Mouse (Mus musculus): ENCODE results near the gene Carmil2. TPM values are rescaled to one million over a fixed set of nuclear protein-coding genes. Genes with fewer than 3 reads are reported as not detected.

The Carmil2 gene
- polyA plus RNA-seq, 1 experiment from 2014 or later: 0.77 TPM

GRCm38 (mm10) chr8:105725726-105726125 is 39.7 kb downstream of the Carmil2 start:
- no peaks in the 10 kb centered on the region for H3K27me3 ChIP-seq (replicated peaks; ENCODE audit: control insufficient read depth, insufficient read depth, low read length)
- 70% methylated on average over 5 of the region's 5 CpGs for WGBS

GRCm38 (mm10) chr8:105727397-105728124 is 41.5 kb downstream of the Carmil2 start:
- Histone ChIP-seq H3K36me3 (ENCODE audit: control insufficient read depth, insufficient read depth) (no peaks in the 10 kb centered on the region), H3K27me3 (replicated peaks; ENCODE audit: control insufficient read depth, insufficient read depth, low read length) (no peaks in the 10 kb centered on the region), H3K9ac (ENCODE audit: low read depth, low read length) (no peak overlapping the region), H3K27ac (ENCODE audit: low read depth, low read length) (no peak overlapping the region; the same call in 1 of the 2 replicates), H3K4me1 (replicated peaks; ENCODE audit: control insufficient read depth, insufficient read depth, low read length) (no peaks in the 10 kb centered on the region), H3K4me2 (replicated peaks; ENCODE audit: low read depth) (no peak overlapping the region), H3K4me3 (ENCODE audit: low read depth, low read length) (no peak overlapping the region), H3K9me3 (ENCODE audit: control insufficient read depth) (no peaks in the 10 kb centered on the region)
- TF ChIP-seq CTCF (IDR thresholded peaks at IDR 0.05; ENCODE audit: low read depth): no peak
- WGBS: 81% methylated on average over 18 of the region's 18 CpGs
- ATAC-seq: no peak

More at GRCm38 (mm10) chr8:105725726-105726125, 39.7 kb downstream of the Carmil2 start:
- H3K4me3 ChIP-seq (ENCODE audit: low read depth, low read length): no peak overlapping the region
- no peaks in the 10 kb centered on the region for H3K4me1 ChIP-seq (replicated peaks; ENCODE audit: control insufficient read depth, insufficient read depth, low read length)
- no peak for ATAC-seq
- H3K27ac ChIP-seq (ENCODE audit: low read depth, low read length): no peak overlapping the region
- no peak for TF ChIP-seq CTCF (IDR thresholded peaks at IDR 0.05; ENCODE audit: low read depth)
- no peaks in the 10 kb centered on the region for H3K9me3 ChIP-seq (ENCODE audit: control insufficient read depth)
- H3K4me2 ChIP-seq (replicated peaks; ENCODE audit: low read depth): no peak overlapping the region
- no peaks in the 10 kb centered on the region for H3K36me3 ChIP-seq (ENCODE audit: control insufficient read depth, insufficient read depth)
- no peak overlapping the region for H3K9ac ChIP-seq (ENCODE audit: low read depth, low read length)

GRCm38 (mm10) chr8:105732186-105732585 is 46.1 kb downstream of the Carmil2 start:
- no peak overlapping the region for H3K27ac ChIP-seq (ENCODE audit: low read depth, low read length)
- TF ChIP-seq CTCF (IDR thresholded peaks at IDR 0.05; ENCODE audit: low read depth): no peak
- no peaks in the 10 kb centered on the region for H3K27me3 ChIP-seq (replicated peaks; ENCODE audit: control insufficient read depth, insufficient read depth, low read length)
- H3K36me3 ChIP-seq (ENCODE audit: control insufficient read depth, insufficient read depth): no peaks in the 10 kb centered on the region
- WGBS: 82% methylated on average over 5 of the region's 5 CpGs
- ATAC-seq: no peak
- H3K9me3 ChIP-seq (ENCODE audit: control insufficient read depth): no peaks in the 10 kb centered on the region
- H3K4me3 ChIP-seq (ENCODE audit: low read depth, low read length): no peak overlapping the region
- no peak overlapping the region for H3K4me2 ChIP-seq (replicated peaks; ENCODE audit: low read depth)
- no peaks in the 10 kb centered on the region for H3K4me1 ChIP-seq (replicated peaks; ENCODE audit: control insufficient read depth, insufficient read depth, low read length)
- H3K9ac ChIP-seq (ENCODE audit: low read depth, low read length): no peak overlapping the region

DNA sequence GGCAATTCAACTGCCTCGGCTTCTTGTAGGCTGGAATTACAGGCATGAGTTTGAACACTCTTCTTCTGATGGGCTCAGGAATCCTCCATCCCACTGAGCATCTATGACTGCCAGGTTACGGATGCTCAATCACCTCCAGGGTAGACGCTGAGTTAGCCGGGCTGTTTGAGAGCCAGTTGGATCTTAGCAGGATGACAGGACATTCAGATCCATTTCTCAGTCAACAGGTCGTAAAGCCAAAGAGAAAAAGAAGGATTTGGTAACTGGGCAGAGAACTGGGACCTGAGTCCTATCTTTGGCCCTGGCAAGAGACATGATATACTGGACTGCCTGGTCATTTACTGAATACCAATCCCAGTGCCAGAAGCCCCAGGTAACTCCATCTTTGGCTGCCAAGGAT is 53.1 kb downstream of the Carmil2 start:
- H3K27me3 ChIP-seq (replicated peaks; ENCODE audit: control insufficient read depth, insufficient read depth, low read length): no peaks in the 10 kb centered on the region
- no peak overlapping the region for H3K4me2 ChIP-seq (replicated peaks; ENCODE audit: low read depth)
- H3K4me1 ChIP-seq (replicated peaks; ENCODE audit: control insufficient read depth, insufficient read depth, low read length): peaks cover 6% of the 10 kb centered on the region; the same call in 1 of the 2 replicates
- H3K9me3 ChIP-seq (ENCODE audit: control insufficient read depth): no peaks in the 10 kb centered on the region
- WGBS: 86% methylated on average over 5 of the region's 5 CpGs
- ATAC-seq: no peak
- no peak overlapping the region for H3K9ac ChIP-seq (ENCODE audit: low read depth, low read length)
- TF ChIP-seq CTCF (IDR thresholded peaks at IDR 0.05; ENCODE audit: low read depth): no peak
- H3K4me3 ChIP-seq (ENCODE audit: low read depth, low read length): no peak overlapping the region
- H3K36me3 ChIP-seq (ENCODE audit: control insufficient read depth, insufficient read depth): no peaks in the 10 kb centered on the region
- H3K27ac ChIP-seq (ENCODE audit: low read depth, low read length): no peak overlapping the region

- H3K36me3 ChIP-seq (ENCODE audit: control insufficient read depth, insufficient read depth): no peaks in the 10 kb centered on the region
- ATAC-seq: no peak
- H3K9me3 ChIP-seq (ENCODE audit: control insufficient read depth): no peaks in the 10 kb centered on the region
- no peak for TF ChIP-seq CTCF (IDR thresholded peaks at IDR 0.05; ENCODE audit: low read depth)
- no peak overlapping the region for H3K27ac ChIP-seq (ENCODE audit: low read depth, low read length)
- 91% methylated on average over 4 of the region's 4 CpGs for WGBS
- no peak overlapping the region for H3K4me3 ChIP-seq (ENCODE audit: low read depth, low read length)
- H3K4me1 ChIP-seq (replicated peaks; ENCODE audit: control insufficient read depth, insufficient read depth, low read length): peaks cover 6% of the 10 kb centered on the region; the same call in 1 of the 2 replicates
- no peak overlapping the region for H3K4me2 ChIP-seq (replicated peaks; ENCODE audit: low read depth)
- H3K9ac ChIP-seq (ENCODE audit: low read depth, low read length): no peak overlapping the region
- no peaks in the 10 kb centered on the region for H3K27me3 ChIP-seq (replicated peaks; ENCODE audit: control insufficient read depth, insufficient read depth, low read length)
Measured at GRCm38 (mm10) chr8:105743301-105743700, 57.2 kb downstream of the Carmil2 start.

Other genes starting within 250 kb of the Carmil2 start
- 67.9 and 78.5 TPM in 2 replicates for gene Tppp3, start 214.7 kb upstream of the Carmil2 start, polyA plus RNA-seq (2015; fragmentation: Nextera tagmentation; extraction: Ambion mirVana)
- gene Zdhhc1, start 189.4 kb upstream of the Carmil2 start, polyA plus RNA-seq (2015; fragmentation: Nextera tagmentation; extraction: Ambion mirVana): 6.4 and 7.1 TPM in 2 replicates
- 1.1 and 4.1 TPM in 2 replicates for gene Hsd11b2, start 167.5 kb upstream of the Carmil2 start, polyA plus RNA-seq (2015; fragmentation: Nextera tagmentation; extraction: Ambion mirVana)
- 140 and 151 TPM in 2 replicates for gene Atp6v0d1, start 120.2 kb upstream of the Carmil2 start, polyA plus RNA-seq (2015; fragmentation: Nextera tagmentation; extraction: Ambion mirVana)
- gene Ripor1, start 81.0 kb upstream of the Carmil2 start, polyA plus RNA-seq (2015; fragmentation: Nextera tagmentation; extraction: Ambion mirVana): 10.2 and 10.3 TPM in 2 replicates
- gene Ctcf, start 49.7 kb upstream of the Carmil2 start, polyA plus RNA-seq (2015; fragmentation: Nextera tagmentation; extraction: Ambion mirVana): 42.2 and 44.7 TPM in 2 replicates
- 0.43 and 1.1 TPM in 2 replicates for gene Agrp, start 48.9 kb upstream of the Carmil2 start, polyA plus RNA-seq (2015; fragmentation: Nextera tagmentation; extraction: Ambion mirVana)
- 35.4 and 35.5 TPM in 2 replicates for gene Acd, start 14.8 kb downstream of the Carmil2 start, polyA plus RNA-seq (2015; fragmentation: Nextera tagmentation; extraction: Ambion mirVana)
- gene Pard6a, start 14.9 kb downstream of the Carmil2 start, polyA plus RNA-seq (2015; fragmentation: Nextera tagmentation; extraction: Ambion mirVana): 8.8 and 9.7 TPM in 2 replicates
- gene 4933405L10Rik, start 21.4 kb downstream of the Carmil2 start, polyA plus RNA-seq (2015; fragmentation: Nextera tagmentation; extraction: Ambion mirVana): not detected in 2 replicates
- gene Enkd1, start 21.9 kb downstream of the Carmil2 start, polyA plus RNA-seq (2015; fragmentation: Nextera tagmentation; extraction: Ambion mirVana): 3.8 and 3.9 TPM in 2 replicates
- gene Gfod2, start 72.4 kb downstream of the Carmil2 start, polyA plus RNA-seq (2015; fragmentation: Nextera tagmentation; extraction: Ambion mirVana): 4.0 and 4.4 TPM in 2 replicates
- 4.1 and 4.6 TPM in 2 replicates for gene Ranbp10, start 141.1 kb downstream of the Carmil2 start, polyA plus RNA-seq (2015; fragmentation: Nextera tagmentation; extraction: Ambion mirVana)
- not detected in 2 replicates for gene Tsnaxip1, start 141.5 kb downstream of the Carmil2 start, polyA plus RNA-seq (2015; fragmentation: Nextera tagmentation; extraction: Ambion mirVana)
- gene Cenpt, start 167.0 kb downstream of the Carmil2 start, polyA plus RNA-seq (2015; fragmentation: Nextera tagmentation; extraction: Ambion mirVana): 8.5 and 9.3 TPM in 2 replicates
- 28.3 and 29.2 TPM in 2 replicates for gene Thap11, start 168.9 kb downstream of the Carmil2 start, polyA plus RNA-seq (2015; fragmentation: Nextera tagmentation; extraction: Ambion mirVana)
- gene Nutf2, start 174.3 kb downstream of the Carmil2 start, polyA plus RNA-seq (2015; fragmentation: Nextera tagmentation; extraction: Ambion mirVana): 87.7 and 97.3 TPM in 2 replicates
- 9.8 and 11.5 TPM in 2 replicates for gene Edc4, start 194.6 kb downstream of the Carmil2 start, polyA plus RNA-seq (2015; fragmentation: Nextera tagmentation; extraction: Ambion mirVana)
- gene Nrn1l, start 207.3 kb downstream of the Carmil2 start, polyA plus RNA-seq (2015; fragmentation: Nextera tagmentation; extraction: Ambion mirVana): 0.35 TPM in 1 of 2 replicates, not detected in the other
- 11.0 and 12.5 TPM in 2 replicates for gene Pskh1, start 214.2 kb downstream of the Carmil2 start, polyA plus RNA-seq (2015; fragmentation: Nextera tagmentation; extraction: Ambion mirVana)
- 0.63 and 1.4 TPM in 2 replicates for gene Ctrl, start 247.6 kb downstream of the Carmil2 start, polyA plus RNA-seq (2015; fragmentation: Nextera tagmentation; extraction: Ambion mirVana)